Mouse (Mus musculus) bone marrow macrophage, adult 2 months (primary cell): ENCODE measurements around the gene Akap9.

Experiments
- CTCF ChIP-seq: IDR thresholded peaks from 2 replicates; pipeline ENCODE4 v1.5.1; 2012; ENCODE audit warnings: low read depth, mild to moderate bottlenecking, low read length, moderate library complexity
- POLR2A ChIP-seq: IDR thresholded peaks from 2 replicates; pipeline ENCODE4 v1.6.1; 2012; ENCODE audit warnings: mild to moderate bottlenecking, low read depth, low read length, borderline replicate concordance

DNA sequence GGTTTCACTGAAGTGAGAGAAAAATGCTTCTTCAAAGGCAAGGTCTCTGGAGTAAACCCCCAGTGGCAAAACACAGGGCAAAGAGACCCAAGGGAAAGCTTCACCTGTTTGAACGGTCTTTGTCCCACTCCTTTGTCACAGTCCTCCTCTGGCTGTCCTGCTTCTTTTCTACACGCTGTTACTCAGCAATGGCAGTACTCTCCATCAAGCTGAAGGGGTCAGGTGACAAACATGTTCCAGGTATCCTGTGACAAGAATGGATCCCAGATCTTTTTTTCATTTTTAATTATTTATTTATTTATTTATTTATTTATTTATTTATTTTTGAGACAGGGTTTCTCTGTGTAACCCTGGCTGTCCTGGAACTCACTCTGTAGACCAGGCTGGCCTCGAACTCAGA lies 5.7 kb downstream of the Akap9 start:
- no peak for TF ChIP-seq POLR2A
- TF ChIP-seq CTCF = no peak
